Mouse (Mus musculus): ENCODE measurements around the gene Ptbp1.

Ptbp1 gene

GRCm38 (mm10) chr10:79859116-79859515 is 4.9 kb downstream of the Ptbp1 start:
- DNase-seq (ENCODE audit: low spot score), result no peak

- DNase-seq (ENCODE audit: low spot score), result no peak
These were observed 6.1 kb downstream of the Ptbp1 start for GRCm38 (mm10) chr10:79860079-79860911.

- DNase-seq (ENCODE audit: low spot score), result no peak
These were observed 7.2 kb downstream of the Ptbp1 start for GRCm38 (mm10) chr10:79861230-79862048.

- DNase-seq (ENCODE audit: low spot score), result no peak
These were observed 8.0 kb downstream of the Ptbp1 start for GRCm38 (mm10) chr10:79862049-79862788.

GRCm38 (mm10) chr10:79862925-79863324 is 8.7 kb downstream of the Ptbp1 start:
- no peak for DNase-seq (ENCODE audit: low spot score)

GRCm38 (mm10) chr10:79864351-79865188 is 10.3 kb downstream of the Ptbp1 start:
- no peak for DNase-seq (ENCODE audit: low spot score)

- DNase-seq (ENCODE audit: low spot score), result no peak
These were observed 11.0 kb downstream of the Ptbp1 start for GRCm38 (mm10) chr10:79865189-79865601.

- no peak for DNase-seq (ENCODE audit: low spot score)
These were observed 11.6 kb downstream of the Ptbp1 start for GRCm38 (mm10) chr10:79865801-79866295.

- DNase-seq (ENCODE audit: low spot score), result no peak
These were observed 12.4 kb downstream of the Ptbp1 start for GRCm38 (mm10) chr10:79866601-79867000.

GRCm38 (mm10) chr10:79871845-79872244 is 17.6 kb downstream of the Ptbp1 start:
- no peak for DNase-seq (ENCODE audit: low spot score)

GRCm38 (mm10) chr10:79872862-79873261 is 18.6 kb downstream of the Ptbp1 start:
- DNase-seq (ENCODE audit: low spot score), result no peak

- DNase-seq (ENCODE audit: low spot score), result no peak
These were observed 19.1 kb downstream of the Ptbp1 start for GRCm38 (mm10) chr10:79873313-79873712.

- no peak for DNase-seq (ENCODE audit: low spot score)
These were observed 19.6 kb downstream of the Ptbp1 start for GRCm38 (mm10) chr10:79873715-79874289.

- no peak for DNase-seq (ENCODE audit: low spot score)
These were observed 20.1 kb downstream of the Ptbp1 start, which contains the start of the genes Prtn3 and Plppr3 for GRCm38 (mm10) chr10:79874290-79874862. Gene Prtn3 (plus strand): TSS chr10:79874476. Gene Plppr3 (minus strand): TSS chr10:79874634.

- no peak for DNase-seq (ENCODE audit: low spot score)
These were observed 22.9 kb downstream of the Ptbp1 start for GRCm38 (mm10) chr10:79877174-79877573.

GRCm38 (mm10) chr10:79877757-79878156 is 23.5 kb downstream of the Ptbp1 start:
- DNase-seq (ENCODE audit: low spot score), result no peak

GRCm38 (mm10) chr10:79879527-79879926 is 25.3 kb downstream of the Ptbp1 start:
- DNase-seq (ENCODE audit: low spot score), result no peak

- DNase-seq (ENCODE audit: low spot score), result no peak
These were observed 26.5 kb downstream of the Ptbp1 start for GRCm38 (mm10) chr10:79880721-79881120.

GRCm38 (mm10) chr10:79881981-79882380 is 27.8 kb downstream of the Ptbp1 start:
- no peak for DNase-seq (ENCODE audit: low spot score)
